Mouse (Mus musculus) testis, postnatal 14 days (tissue): ENCODE measurements around the gene Aip.
"Not testable (repeated sequence)": the region's sequence is repeated elsewhere in the genome, so short reads cannot be mapped to it uniquely, and the experiment has no call there.

Experiments used
- DNase-seq: peaks from one replicate; pipeline ENCODE4 v3.0.0; 2021; ENCODE audit warnings: low spot score

The Aip gene

DNA sequence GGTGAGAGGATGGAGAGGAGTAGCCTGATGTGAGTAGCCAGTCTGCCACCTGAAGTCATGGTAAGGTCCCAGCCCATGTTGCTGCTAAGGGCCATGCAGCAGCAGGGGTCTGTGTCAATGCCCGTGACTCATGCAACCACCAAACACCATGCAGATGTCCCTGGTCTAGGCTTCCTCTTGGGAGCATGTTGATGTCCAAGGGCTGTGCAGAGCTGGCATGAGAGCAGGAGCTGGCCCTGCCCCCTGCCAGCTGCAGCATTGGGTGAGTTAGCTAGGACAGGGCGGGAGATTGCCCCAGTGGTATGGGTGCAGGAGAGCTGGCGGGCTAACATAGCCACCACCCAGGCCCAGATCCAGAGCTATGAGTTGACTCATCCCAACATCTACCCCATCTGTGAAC is 35.2 kb downstream of the Aip start:
- no peak for DNase-seq

DNA sequence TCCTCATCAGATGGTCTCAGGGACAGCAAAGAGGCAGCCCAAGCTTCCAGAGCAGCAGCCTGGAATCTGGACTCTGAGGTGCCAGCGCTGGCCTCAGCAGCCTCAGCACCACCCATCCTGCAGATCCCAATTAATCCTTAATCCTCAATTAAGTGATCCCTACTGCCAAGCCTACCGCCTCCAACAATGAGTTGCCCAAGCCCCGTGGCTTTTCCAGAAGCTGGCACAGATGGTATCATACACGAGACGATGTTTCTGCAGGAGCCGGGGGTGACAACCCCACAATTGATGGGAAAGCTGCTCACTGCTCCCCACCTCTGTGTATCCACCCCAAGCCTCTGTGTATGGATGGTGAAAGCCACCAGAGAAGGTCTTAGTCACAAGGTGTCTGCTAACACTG is 36.5 kb downstream of the Aip start:
- no peak for DNase-seq

DNA sequence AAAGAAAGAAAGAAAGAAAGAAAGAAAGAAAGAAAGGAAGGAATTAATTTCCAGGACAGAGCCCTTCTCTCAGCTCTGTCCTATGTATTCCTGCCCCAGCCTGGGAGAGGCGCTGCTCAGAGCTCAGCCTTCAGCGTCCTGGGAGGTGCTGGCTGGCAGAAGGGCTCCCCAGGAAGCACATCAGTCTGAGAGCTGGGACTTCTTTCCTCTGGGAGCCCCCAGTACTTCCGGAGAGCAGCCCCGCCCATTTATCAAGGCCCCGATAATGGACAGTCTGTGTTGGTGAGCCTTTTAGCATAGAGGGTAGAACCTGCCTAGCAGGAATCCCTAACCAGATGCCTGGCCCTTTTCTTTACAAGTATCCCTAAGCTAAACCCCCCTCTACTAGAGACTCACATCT is 37.5 kb downstream of the Aip start:
- DNase-seq = no peak

DNA sequence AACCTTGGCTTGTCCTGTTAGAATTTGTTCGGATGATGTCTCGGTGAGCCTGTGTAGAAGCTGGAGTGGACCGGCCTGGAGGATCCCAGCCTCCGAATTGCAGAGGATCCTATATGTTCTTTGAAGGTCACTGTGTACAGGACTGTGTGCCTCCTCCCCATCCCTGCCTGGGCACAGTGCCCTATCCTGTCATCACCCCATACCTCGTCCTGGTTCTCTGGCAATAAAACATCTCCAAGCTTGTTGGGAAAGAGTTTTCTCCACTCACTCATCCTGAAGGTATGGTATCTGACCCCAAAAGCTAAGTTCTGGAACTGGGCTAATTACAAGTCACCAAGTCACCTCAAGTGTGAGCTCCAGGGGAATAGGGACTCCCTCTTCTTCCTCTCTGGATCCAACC is 38.6 kb downstream of the Aip start:
- DNase-seq = no peak

DNA sequence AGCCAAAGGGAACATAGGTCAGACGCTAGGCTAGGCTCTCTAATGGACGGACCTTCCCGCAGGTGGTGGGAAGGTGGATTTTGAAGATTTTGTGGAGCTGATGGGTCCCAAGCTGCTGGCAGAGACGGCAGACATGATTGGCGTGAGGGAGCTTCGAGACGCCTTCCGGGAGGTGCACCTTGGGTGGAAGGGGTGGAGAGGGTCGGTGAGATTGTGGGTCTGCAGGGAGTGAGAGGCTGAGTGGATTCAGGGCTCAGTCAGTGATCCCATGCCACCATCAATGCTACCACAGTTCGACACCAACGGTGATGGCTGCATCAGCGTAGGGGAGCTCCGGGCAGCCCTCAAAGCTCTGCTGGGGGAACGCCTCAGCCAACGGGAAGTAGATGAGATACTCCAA is 39.5 kb downstream of the Aip start:
- no peak for DNase-seq

DNA sequence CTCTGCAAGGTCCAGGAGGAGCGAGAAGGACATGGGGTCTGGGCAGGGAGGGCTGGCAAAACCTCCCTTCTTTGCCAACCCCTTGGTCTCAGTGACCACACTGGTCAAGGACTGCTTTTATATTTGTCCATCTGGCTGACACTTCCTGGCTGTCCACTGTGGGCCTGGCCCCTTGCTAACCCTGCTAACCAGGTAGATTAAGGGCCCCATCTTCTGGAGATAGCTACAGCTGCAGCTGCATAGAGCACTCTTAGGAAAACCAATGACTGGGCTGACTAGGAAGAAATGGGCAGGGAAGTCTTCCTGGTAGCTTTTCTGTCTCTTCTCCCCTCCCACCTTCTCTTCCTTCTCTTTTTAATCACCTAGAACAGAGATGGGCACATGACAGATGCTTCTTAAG is 40.7 kb downstream of the Aip start:
- no peak for DNase-seq

DNA sequence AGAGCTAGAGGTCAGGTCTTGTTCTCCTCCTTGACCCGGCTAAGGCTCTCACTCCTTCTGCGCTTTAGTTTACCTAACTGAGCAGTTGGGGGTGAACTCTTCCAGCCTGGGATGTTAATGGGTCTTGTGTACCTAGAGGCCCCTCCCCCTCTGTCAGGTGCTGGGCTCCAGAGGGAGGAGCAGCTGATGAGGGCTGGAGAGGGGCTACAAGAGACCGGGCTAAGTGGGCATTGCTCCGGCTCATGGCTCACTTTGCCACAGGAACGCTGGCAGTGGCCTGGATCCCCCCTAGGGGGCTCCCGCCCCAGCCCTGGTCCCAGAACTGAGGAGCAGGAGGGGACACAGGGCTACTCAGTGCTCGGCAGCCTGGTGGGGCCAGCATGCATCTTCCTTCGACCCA is 41.8 kb downstream of the Aip start:
- DNase-seq = no peak

DNA sequence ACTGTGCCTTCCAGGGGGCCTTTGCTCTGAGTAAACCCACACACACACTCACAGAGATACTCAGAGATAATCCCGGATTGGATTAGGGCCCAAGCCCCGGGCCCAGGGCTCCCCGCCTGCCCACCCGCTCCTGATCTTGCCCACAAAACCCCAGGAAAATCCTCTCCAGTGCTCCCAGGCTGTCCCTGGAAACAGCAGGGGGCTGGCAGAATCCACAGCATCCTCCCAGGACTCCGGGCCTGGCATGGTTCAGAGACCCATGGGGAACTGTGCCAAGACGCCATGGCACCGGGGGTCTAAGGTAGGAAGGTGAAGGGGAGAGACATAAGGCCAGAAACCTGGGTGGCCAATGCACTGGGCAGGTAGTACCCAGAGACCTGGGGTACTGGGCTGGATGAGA is 42.3 kb downstream of the Aip start:
- no peak for DNase-seq

DNA sequence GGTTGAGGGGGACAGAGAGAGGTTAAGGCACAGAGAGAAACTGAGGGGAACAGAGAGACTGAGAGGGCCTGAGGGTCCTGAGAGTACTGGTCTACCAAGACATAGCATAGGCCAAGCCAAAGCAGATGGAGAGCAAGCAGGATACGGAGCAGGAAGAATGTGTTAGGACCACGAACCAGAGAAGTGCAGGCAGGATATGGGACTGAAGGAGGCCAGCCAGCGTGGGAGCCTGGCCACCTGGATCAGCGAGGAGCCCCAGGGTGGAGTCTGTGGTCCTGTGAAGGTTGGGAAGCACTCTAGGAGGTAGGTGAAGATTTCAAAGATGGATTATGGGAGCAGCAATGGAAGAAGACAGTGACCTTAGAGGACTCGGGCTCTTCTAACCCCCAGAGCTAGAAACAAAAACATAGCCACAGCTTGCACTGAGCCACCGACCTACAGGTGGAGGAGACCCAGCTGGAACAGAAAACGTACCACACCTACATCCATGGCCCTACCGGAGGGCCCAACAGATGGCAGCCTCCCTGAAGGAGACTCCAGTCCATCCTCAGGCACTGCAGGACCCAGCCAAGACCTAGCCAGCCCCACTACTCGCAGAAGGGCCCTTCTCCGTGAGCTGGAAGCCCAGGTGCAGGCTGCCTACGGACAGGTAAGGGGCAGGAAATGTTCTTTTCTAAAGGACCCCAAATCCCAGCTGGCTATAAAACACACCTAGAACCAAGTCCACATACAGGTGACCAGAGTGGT is 43.3 kb downstream of the Aip start:
- DNase-seq = no peak

DNA sequence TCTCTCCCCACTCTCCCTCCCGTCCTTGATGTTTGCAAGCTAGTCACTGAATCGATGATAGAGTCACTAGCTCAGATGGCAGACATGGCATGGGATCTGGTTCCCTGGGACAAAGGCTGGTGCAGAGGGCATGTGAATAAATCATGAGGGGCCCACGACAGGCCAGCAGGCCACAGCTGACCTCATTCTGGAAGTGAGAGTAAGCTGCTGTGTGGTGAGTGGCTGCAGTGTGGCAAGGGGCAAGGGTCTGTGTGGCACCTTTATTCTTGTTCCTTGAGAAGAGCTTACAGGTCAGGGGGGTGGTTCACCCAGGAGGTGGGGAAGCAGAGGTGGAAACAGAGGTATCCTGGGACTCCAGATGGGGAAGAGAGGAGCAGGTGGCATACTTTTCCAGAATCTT is 44.3 kb downstream of the Aip start, which contains the start of gene Cabp2:
Gene Cabp2 (plus strand): TSS at position 185 of the 400 bp plus-strand sequence.
- no peak for DNase-seq

DNA sequence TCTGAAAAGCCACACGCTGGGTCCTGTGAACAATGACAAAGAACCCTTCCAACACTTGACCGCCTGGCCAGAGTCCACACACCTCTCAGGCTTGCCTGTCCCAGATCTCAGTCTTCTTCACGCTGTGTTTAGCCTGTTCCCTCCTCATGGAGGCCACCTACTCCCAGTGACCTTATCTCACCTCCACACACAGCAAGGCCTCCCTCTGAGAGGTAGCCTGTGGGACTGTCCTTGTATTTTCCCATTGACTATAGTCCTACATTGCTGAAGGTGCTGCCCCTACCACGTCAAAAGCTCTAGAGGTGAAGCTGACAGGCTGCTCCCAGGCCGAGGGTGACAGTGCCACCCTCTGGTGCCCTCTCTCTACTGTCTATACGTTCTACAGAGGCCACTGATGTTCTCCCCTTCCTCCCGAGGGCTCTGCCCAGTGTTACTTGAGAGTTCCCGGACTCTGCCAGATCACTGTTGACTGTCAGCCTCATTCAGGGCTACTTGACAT is 45.1 kb downstream of the Aip start:
- no peak for DNase-seq

DNA sequence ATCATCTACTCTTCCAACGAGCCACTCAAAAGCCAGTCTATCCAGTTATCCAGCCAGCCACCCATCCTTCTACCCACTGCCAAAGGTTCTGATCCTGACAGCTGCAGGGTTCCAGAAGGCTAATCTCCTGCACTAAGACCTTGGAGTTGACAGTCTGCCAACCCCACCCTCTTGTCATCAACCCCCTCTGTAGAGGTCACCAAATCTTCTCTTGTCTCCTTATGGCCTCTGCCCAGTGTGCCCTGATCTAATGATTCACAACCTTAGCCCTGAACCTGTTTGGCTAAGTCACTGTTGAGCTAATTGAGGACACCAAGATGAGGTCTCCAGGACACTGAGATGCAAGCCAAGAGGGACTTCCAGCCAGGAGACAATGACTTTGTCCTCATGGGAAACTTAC is 46.1 kb downstream of the Aip start:
- no peak for DNase-seq

DNA sequence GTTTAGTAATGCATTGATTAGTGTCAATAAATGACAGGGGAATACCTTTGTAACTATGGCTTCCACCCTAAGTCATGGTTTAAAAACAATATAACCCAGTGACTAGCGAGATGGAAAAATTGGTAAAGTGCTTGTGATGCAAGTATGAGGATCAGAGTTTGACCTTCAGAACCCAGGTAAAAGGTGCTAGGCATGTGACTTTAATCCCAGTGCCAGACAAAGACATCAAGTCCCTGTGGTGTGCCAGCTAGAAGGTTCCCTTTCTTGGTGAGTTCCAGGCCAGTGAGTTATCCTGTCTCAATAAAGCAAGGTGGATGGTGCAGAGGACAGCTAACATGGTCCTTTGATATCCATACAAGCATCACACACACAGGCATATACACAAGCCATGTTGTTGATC is 50.1 kb downstream of the Aip start:
- no peak for DNase-seq

DNA sequence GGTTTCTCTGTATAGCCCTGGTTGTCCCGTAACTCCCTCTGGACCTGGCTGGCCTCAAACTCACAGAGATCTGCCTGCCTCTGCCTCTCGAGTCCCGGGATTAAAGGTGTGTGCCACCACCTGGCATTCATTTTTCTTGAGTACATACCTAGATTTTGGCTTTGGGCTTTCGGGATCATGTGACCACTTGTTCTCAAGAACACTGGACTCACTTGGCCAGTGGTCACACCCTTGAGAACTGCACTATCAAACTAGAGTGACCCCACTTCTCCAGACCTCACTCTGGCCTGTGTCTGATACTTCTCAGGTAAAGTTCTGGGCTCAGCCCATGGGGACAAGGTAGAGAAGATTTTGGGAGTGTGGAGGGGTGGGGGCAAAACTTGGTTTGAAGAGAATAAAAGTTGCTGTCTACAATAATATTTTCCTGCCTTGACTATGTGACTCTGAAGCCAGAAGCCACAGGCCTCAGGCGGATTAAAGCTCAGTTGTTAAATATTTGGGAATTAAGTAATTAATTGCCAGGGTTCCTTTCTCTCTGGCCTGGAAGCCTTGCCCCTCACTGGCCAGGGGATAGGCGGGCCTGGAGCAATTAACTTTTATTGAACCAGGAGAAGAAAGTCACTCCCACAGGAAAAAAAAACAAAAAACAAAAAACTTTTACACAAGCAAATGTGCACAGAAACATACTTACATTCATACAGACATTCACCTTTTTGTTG is 52.8 kb downstream of the Aip start:
- no peak for DNase-seq

DNA sequence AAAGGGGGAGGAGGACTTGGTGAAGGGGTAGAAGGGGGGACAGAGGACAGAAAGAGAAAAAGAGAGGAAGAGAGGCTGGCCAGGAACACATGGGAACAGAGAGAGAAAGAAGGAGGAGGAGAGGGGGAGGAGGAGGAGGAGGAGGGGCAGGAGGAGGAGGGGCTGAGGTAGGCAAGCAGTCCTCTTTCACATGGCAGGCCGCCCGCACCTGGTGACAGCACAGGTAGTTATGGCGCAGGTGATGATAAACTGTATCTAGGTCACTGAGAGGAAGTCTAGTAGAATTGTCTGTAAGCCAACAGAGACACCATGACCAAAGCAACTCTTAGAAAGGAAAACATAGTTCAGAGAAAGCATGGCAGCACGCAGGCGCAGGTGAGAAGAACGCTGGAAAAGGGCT is 54.3 kb downstream of the Aip start:
- DNase-seq = no peak

DNA sequence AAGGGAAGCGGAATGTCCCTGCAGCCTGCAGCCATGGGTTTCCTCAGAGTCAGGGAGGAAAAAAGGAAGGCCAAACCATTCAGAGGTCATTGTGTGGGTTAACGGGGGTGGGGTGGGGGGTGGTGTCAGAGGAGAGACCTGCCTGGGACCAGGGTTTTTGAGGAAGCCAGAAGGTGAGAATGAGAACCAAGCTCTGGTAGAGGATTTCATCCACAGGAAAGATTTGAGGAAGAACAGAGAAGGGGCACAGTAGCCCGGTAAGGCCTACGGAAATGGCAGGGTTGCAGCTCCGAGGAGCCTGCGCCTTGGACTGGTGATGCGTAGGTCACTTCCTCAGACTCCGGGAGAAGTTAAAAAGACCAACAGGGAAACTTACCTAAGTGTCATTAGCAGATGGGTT is 54.9 kb downstream of the Aip start:
- DNase-seq = no peak

DNA sequence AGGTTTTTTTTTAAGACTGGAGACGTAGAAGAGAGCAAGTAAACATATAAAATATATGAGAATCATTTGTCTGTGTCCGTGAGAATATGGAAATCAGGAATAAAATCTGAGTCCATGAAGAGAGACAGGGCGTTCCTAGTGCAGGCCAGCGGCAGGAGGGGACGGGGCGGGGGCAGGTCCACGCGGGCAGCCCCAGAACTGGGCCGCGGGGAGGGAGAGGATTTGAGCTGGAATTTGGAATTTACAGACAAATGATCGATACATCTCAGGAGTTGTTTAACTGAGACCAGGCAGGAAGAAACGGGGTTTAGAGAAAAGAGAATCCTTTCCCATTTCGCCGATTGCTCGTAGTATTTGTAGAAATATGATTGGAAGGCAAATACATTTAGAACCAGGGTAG is 55.3 kb downstream of the Aip start:
- no peak for DNase-seq

DNA sequence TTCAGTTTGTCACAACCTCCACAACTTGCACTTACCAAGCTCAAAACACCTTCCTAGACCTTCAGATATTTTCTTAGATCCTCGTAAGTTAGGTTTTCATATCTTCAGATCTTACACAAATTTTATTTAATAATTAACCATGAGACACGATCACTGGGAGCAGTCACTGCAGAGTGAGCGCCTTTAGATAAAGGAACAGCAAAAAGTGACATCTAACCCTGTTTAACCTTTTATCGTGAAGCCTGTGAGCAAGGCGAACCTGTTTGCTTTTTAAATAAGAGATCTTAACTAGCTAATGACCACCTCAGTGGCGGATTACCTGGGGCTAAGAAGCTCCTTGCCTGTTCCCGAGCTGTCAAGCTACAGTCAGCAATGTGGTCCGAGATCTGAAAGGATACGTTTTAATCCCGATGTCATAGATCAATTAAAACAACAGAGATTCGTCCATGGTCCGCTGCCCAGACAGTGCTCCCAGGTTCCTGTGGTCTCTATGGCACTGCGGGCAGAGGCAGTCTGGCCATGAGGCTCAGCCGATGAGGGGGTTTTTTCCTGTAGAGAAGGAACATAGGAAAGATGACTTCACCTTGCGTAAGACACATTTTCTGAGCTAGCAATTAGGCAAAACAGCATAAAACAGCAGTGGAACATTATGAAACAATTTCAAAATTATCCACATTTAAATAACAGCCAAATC is 56.8 kb downstream of the Aip start:
- no peak for DNase-seq

DNA sequence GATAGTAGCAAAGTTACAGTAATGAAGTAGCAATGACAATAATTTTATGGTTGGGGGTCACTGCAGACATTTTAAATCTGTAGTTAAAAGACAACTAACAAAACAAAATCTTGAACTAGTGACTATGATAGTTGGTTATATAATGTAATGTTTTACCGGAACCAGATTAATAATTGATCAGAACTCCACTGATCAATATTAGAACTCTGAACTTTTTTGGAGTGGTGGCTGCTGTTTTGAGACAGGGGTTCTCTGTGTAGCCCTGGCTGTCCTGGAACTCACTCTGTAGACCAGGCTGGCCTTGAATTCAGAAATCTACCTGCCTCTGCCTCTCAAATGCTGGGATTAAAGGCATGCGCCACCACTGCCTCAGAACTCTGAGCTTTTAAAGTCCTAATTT is 57.4 kb downstream of the Aip start:
- DNase-seq = not testable (repeated sequence)

DNA sequence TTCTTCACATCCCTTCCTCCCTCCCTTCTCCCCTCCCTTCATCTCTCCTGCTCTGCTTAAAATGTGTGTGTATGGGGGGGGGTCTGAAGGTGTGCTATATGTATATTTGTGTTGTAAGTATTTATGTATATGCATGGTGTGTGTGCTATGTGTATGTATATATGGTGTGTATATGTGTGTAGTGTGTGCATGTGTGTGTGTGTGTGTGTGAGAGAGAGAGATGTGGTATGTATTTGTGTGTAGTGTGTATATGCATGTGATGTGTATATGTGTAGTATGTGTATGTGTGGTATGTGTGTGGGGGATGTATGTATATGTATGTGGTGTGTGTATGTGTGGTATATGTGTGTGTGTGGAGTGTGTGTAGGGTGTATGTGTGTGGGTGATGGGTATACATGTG is 58.8 kb downstream of the Aip start:
- no peak for DNase-seq

DNA sequence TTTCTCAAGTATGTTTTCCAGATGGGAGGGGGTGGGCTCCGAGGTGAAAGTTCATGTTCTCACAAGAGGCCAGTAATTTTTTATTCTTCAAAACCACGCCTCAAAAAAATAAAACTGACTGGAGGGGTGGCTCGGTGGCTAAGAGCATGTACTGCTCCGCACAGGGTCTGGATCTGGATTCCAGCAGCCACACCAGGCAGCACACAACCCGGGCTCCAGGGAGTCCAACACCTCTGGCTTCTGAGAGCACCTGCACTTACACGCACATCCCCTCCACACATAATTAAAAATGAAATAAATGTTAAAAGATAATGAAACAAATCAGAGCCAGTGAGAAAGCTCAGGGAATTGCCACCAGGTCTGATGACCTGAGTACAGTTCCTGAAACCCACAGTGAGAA is 59.4 kb downstream of the Aip start:
- DNase-seq = no peak

DNA sequence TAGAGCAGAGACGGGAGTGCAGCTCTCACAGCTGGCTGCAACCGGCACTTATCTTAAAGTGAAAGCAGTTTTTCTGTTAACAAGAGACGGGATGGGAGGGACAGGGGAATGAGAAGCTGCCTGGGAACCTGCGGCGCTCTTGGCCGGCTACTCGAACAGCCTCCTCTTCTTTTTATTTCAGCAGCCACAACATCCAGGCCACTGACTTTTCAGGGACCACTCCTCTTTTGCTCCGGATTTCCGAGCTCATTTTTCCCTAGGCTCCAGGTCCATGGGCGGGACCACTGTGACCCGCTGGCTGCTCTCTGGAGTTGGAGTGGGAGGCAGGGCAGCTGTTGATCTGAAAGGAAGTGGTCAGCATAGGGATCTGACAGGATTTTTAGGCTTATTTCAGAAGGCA is 61.2 kb downstream of the Aip start:
- DNase-seq = not testable (repeated sequence)
